Mouse (Mus musculus) midbrain, embryonic 14.5 days (tissue): Measurements from ENCODE around the gene Inpp4a. TPM values are rescaled to one million over a fixed set of nuclear protein-coding genes. Genes with fewer than 3 reads are reported as not detected.
A peak's percentile ranks its signal among the peaks of the same experiment; 100 is the strongest.

Source experiments
- ATAC-seq: fragments of 200-750 bp; cut with Nextera tagmentation; 2 replicates; pipeline ENCODE4 v1.8.0; 2017; ENCODE audit warnings: moderate number of reproducible peaks, moderate library complexity; ENCODE audit not compliant: low FRiP score, low TSS enrichment
- DNase-seq: peaks from one replicate; pipeline ENCODE4 v3.0.0-alpha.2; 2015
- H3K27ac ChIP-seq: fragments of 300-500 bp; sonication (generic); replicated peaks from 2 replicates; pipeline ENCODE4 v1.5.1; 2014; ENCODE audit warnings: mild to moderate bottlenecking, low read depth, low read length, moderate library complexity
- H3K27me3 ChIP-seq: fragments of 300-500 bp; sonication (generic); 2 replicates; pipeline ENCODE4 v1.6.1; 2014; ENCODE audit warnings: low read length, control low read depth, mixed read lengths; ENCODE audit not compliant: control insufficient read depth, insufficient read depth
- H3K36me3 ChIP-seq: fragments of 300-500 bp; sonication (generic); 2 replicates; pipeline ENCODE4 v1.6.1; 2014; ENCODE audit warnings: low read length, control low read depth; ENCODE audit not compliant: control insufficient read depth, insufficient read depth
- H3K4me1 ChIP-seq: fragments of 300-500 bp; sonication (generic); 2 replicates; pipeline ENCODE4 v1.6.1; 2014; ENCODE audit warnings: mild to moderate bottlenecking, antibody characterized with exemption, low read length, control low read depth; ENCODE audit not compliant: control insufficient read depth, insufficient read depth
- H3K4me2 ChIP-seq: fragments of 300-500 bp; sonication (generic); 2 replicates; pipeline ENCODE4 v1.6.1; 2014; ENCODE audit warnings: mild to moderate bottlenecking, low read length, moderate library complexity
- H3K4me3 ChIP-seq: fragments of 300-500 bp; sonication (generic); replicated peaks from 2 replicates; pipeline ENCODE4 v1.5.1; 2014; ENCODE audit warnings: low read depth, low read length
- H3K9ac ChIP-seq: fragments of 300-500 bp; sonication (generic); replicated peaks from 2 replicates; pipeline ENCODE4 v1.6.1; 2014; ENCODE audit warnings: mild to moderate bottlenecking, low read length, moderate library complexity
- H3K9me3 ChIP-seq: fragments of 300-500 bp; sonication (generic); 2 replicates; pipeline ENCODE4 v1.6.1; 2016; ENCODE audit warnings: low read length, control low read depth, mixed read lengths; ENCODE audit not compliant: control insufficient read depth
- WGBS: fragments of 180-500 bp; shearing (Covaris S2); extraction: QIAGEN DNeasy Blood & Tissue Kit; methylation state at CpG from one replicate; pipeline ENCODE4 v1.1.7; 2014; 5-methylcytosine and 5-hydroxymethylcytosine counted together
- polyA plus RNA-seq: library from polyadenylated mRNA; unstranded; fragments of >200 nt; fragmentation: Nextera tagmentation; extraction: Ambion mirVana; gene quantifications from 2 replicates; pipeline ENCODE4 v1.2.1, GENCODE M21; 2014

Inpp4a gene
- polyA plus RNA-seq, 1 experiment from 2014 or later: 68.1 TPM

GRCm38 (mm10) chr1:37401687-37402086 lies 102.0 kb downstream of the Inpp4a start:
- Histone ChIP-seq H3K4me1 (no peaks in the 10 kb centered on the region), H3K4me2 (no peak overlapping the region), H3K27ac (no peak overlapping the region), H3K4me3 (no peak overlapping the region), H3K9me3 (no peaks in the 10 kb centered on the region), H3K36me3 (peaks cover 44% of the 10 kb centered on the region), H3K27me3 (no peaks in the 10 kb centered on the region), H3K9ac (no peak overlapping the region)
- no peak for ATAC-seq
- WGBS: 62% methylated on average over 4 of the region's 4 CpGs
- DNase-seq: peak; percentile 75

GRCm38 (mm10) chr1:37405137-37405536 lies 105.5 kb downstream of the Inpp4a start:
- H3K36me3 ChIP-seq: peaks cover 28% of the 10 kb centered on the region
- no peak overlapping the region for H3K27ac ChIP-seq
- no peaks in the 10 kb centered on the region for H3K9me3 ChIP-seq
- DNase-seq: no peak
- 73% methylated on average over 2 of the region's 2 CpGs for WGBS
- no peaks in the 10 kb centered on the region for H3K4me1 ChIP-seq
- no peak overlapping the region for H3K9ac ChIP-seq
- no peaks in the 10 kb centered on the region for H3K27me3 ChIP-seq
- ATAC-seq: no peak
- H3K4me3 ChIP-seq: no peak overlapping the region
- H3K4me2 ChIP-seq: no peak overlapping the region

- H3K4me3 ChIP-seq: no peak overlapping the region
- no peak overlapping the region for H3K27ac ChIP-seq
- no peaks in the 10 kb centered on the region for H3K27me3 ChIP-seq
- H3K9ac ChIP-seq: no peak overlapping the region
- H3K4me1 ChIP-seq: no peaks in the 10 kb centered on the region
- no peaks in the 10 kb centered on the region for H3K9me3 ChIP-seq
- DNase-seq (no peak), ATAC-seq (no peak)
- 92% methylated on average over 8 of the region's 8 CpGs for WGBS
- peaks cover 22% of the 10 kb centered on the region for H3K36me3 ChIP-seq
- no peak overlapping the region for H3K4me2 ChIP-seq
Observed at GRCm38 (mm10) chr1:37407228-37407627, 107.6 kb downstream of the Inpp4a start.

DNA sequence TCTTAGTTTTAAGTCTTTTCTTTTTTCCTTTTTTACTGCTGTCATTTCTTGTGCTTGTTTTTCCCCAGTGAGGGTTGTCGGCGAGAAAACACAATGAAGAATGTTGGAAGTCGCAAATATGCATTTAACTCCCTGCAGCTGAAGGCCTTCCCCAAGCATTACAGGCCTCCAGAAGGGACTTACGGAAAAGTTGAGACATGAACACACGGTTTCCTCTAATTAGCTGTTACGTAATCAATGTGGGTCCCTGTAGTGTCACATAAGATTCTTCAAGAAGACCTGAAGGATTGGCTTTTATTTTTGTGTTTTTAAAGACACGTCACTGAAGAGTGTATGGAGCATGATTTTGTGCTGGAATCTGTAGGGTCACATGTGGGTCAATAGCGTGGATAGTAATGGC lies 108.4 kb downstream of the Inpp4a start:
- no peak overlapping the region for H3K9ac ChIP-seq
- no peak overlapping the region for H3K4me2 ChIP-seq
- H3K27ac ChIP-seq: no peak overlapping the region
- 90% methylated on average over 8 of the region's 8 CpGs for WGBS
- H3K36me3 ChIP-seq: peaks cover 18% of the 10 kb centered on the region
- ATAC-seq (no peak), DNase-seq (no peak)
- no peaks in the 10 kb centered on the region for H3K9me3 ChIP-seq
- no peak overlapping the region for H3K4me3 ChIP-seq
- no peaks in the 10 kb centered on the region for H3K27me3 ChIP-seq
- no peaks in the 10 kb centered on the region for H3K4me1 ChIP-seq

DNA sequence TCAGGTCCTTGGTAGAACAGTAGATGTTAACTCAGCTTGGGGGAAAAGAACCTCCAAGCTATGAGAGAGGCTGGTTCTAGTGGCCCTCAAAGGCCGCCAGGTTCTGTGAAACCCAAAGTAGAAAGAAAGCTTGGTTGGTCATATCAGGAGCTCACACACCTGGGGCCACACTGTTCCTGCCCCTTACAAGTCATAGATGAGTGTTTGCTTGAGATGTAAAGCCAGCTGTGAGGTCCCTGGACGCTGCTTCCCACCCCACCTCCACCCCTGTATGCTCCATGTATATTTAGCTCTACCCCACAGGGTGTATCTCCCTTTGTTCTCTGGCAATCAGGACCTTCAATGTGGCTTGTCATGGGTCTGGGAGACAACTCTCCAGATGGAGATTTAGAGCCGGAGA lies 109.0 kb downstream of the Inpp4a start:
- peaks cover 17% of the 10 kb centered on the region for H3K36me3 ChIP-seq
- 76% methylated on average over 3 of the region's 3 CpGs for WGBS

GRCm38 (mm10) chr1:37409647-37410046 lies 110.0 kb downstream of the Inpp4a start:
- H3K4me3 ChIP-seq: no peak overlapping the region
- H3K27me3 ChIP-seq: no peaks in the 10 kb centered on the region
- no peaks in the 10 kb centered on the region for H3K4me1 ChIP-seq
- H3K9ac ChIP-seq: no peak overlapping the region
- DNase-seq: no peak
- ATAC-seq: no peak
- peaks cover 17% of the 10 kb centered on the region for H3K36me3 ChIP-seq
- H3K9me3 ChIP-seq: no peaks in the 10 kb centered on the region
- no peak overlapping the region for H3K4me2 ChIP-seq
- H3K27ac ChIP-seq: no peak overlapping the region

More for the DNA sequence above, 109.0 kb downstream of the Inpp4a start:
- Histone ChIP-seq H3K4me1 (no peaks in the 10 kb centered on the region), H3K4me2 (no peak overlapping the region), H3K9me3 (no peaks in the 10 kb centered on the region), H3K27ac (no peak overlapping the region), H3K4me3 (no peak overlapping the region), H3K27me3 (no peaks in the 10 kb centered on the region), H3K9ac (no peak overlapping the region)
- DNase-seq: no peak
- ATAC-seq: no peak

- Histone ChIP-seq H3K9ac (no peak overlapping the region), H3K36me3 (peaks cover 34% of the 10 kb centered on the region), H3K27me3 (no peaks in the 10 kb centered on the region), H3K27ac (no peak overlapping the region), H3K4me1 (no peaks in the 10 kb centered on the region), H3K9me3 (no peaks in the 10 kb centered on the region), H3K4me3 (no peak overlapping the region), H3K4me2 (no peak overlapping the region)
- no peak for DNase-seq
- WGBS: 89% methylated on average over 1 of the region's 1 CpGs
- ATAC-seq: no peak
Observed at GRCm38 (mm10) chr1:37415394-37415793, 115.7 kb downstream of the Inpp4a start.

- ATAC-seq (no peak), DNase-seq (peak; percentile 12)
- peaks cover 6% of the 10 kb centered on the region for H3K9me3 ChIP-seq
- no peak overlapping the region for H3K4me3 ChIP-seq
- H3K36me3 ChIP-seq: peaks cover 43% of the 10 kb centered on the region
- no peak overlapping the region for H3K4me2 ChIP-seq
- 94% methylated on average over 1 of the region's 1 CpGs for WGBS
- H3K27ac ChIP-seq: no peak overlapping the region
- H3K9ac ChIP-seq: no peak overlapping the region
- H3K27me3 ChIP-seq: no peaks in the 10 kb centered on the region
- H3K4me1 ChIP-seq: no peaks in the 10 kb centered on the region
Observed at GRCm38 (mm10) chr1:37419420-37419819, 119.8 kb downstream of the Inpp4a start.

DNA sequence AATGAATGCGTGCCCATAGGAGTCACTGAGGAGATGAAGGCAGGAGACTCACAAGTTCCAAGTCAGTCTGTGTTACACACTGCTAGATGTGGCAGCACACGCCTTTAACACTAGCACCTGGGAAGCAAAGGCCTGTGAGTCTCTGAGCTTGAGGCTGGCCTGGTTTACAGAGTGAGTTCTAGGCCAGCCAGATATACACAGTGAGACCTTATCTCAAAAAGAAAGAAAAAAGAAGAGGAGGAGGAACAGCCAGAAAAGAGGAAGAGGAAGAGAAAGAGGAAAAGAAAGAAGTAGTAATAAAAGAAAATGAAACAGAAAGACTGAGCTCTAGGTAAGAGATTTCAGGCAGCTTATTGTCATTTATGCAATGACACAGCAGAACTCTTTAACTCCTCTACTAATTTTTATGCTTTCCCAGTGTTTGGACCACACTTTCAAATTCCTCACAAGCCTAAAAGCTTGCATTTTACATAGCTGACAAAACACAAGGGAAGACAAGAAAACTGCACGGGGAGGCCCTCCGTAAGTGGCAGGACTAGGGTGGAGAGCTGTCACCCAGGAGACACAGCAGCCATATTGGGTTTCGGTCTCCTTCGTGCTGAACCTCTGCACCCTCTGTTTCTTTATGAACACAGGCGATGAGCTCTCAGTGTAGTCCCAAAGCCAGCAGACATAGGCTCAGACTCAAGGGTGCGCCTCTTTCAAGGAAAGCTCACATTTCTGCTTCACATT lies 127.6 kb downstream of the Inpp4a start:
- Histone ChIP-seq H3K36me3 (peaks cover 35% of the 10 kb centered on the region), H3K4me2 (no peak overlapping the region), H3K4me1 (peaks cover 19% of the 10 kb centered on the region), H3K27ac (no peak overlapping the region), H3K9ac (no peak overlapping the region), H3K9me3 (peaks cover 8% of the 10 kb centered on the region), H3K4me3 (no peak overlapping the region), H3K27me3 (no peaks in the 10 kb centered on the region)
- WGBS: 96% methylated on average over 8 of the region's 8 CpGs
- no peak for ATAC-seq
- no peak for DNase-seq
